Mouse (Mus musculus) gastrocnemius, postnatal 4 days (tissue): ENCODE data around the gene Arf5. TPM values are rescaled to one million over a fixed set of nuclear protein-coding genes. Genes with fewer than 3 reads are reported as not detected.

Experiments used
- total RNA-seq, 2 experiments: library from RNA; stranded (reverse); gene quantifications; 2 replicates each; pipeline ENCODE4 v1.2.3; 2021

Arf5 gene
- total RNA-seq, 2 experiments from 2014 or later = 150 to 165 TPM

Other genes starting within 250 kb of the Arf5 start
- gene Zfp800, start 25.6 kb upstream of the Arf5 start, total RNA-seq = 10 to 100 TPM; 11.1 to 14.9 TPM
- gene Fscn3, start 4.2 kb downstream of the Arf5 start, total RNA-seq = under 1 TPM in 1 of 2 experiments, not detected in 1; 0.13 TPM
- 10 to 100 TPM in 1 of 2 experiments, 1 to 10 TPM in 1; 9.2 to 10.4 TPM for gene Gcc1, start 4.8 kb downstream of the Arf5 start, total RNA-seq
- not detected for gene Pax4, start 25.8 kb downstream of the Arf5 start, total RNA-seq
- gene Snd1, start 51.6 kb downstream of the Arf5 start, total RNA-seq = 10 to 100 TPM; 80.2 to 83.3 TPM